Mouse (Mus musculus) hindbrain, embryonic 11.5 days (tissue): ENCODE measurements around the gene Lif. TPM values are rescaled to one million over a fixed set of nuclear protein-coding genes. Genes with fewer than 3 reads are reported as not detected.

Experiments
- ATAC-seq: fragments of 200-750 bp; cut with Nextera tagmentation; 2 replicates; pipeline ENCODE4 v1.8.0; 2017; ENCODE audit warnings: mild to moderate bottlenecking, moderate TSS enrichment, moderate library complexity; ENCODE audit not compliant: low FRiP score
- DNase-seq: peaks from one replicate; pipeline ENCODE4 v3.0.0-alpha.2; 2015; ENCODE audit warnings: low spot score
- H3K27ac ChIP-seq: fragments of 300-500 bp; sonication (generic); 2 replicates; pipeline ENCODE4 v1.5.1; 2014; ENCODE audit warnings: mild to moderate bottlenecking, low read depth, low read length
- H3K27me3 ChIP-seq: fragments of 300-500 bp; sonication (generic); 2 replicates; pipeline ENCODE4 v1.6.1; 2014; ENCODE audit warnings: mild to moderate bottlenecking, low read length, moderate library complexity, mixed read lengths; ENCODE audit not compliant: control insufficient read depth, insufficient read depth
- H3K36me3 ChIP-seq: fragments of 300-500 bp; sonication (generic); 2 replicates; pipeline ENCODE4 v1.6.1; 2014; ENCODE audit warnings: mild to moderate bottlenecking, low read length, moderate library complexity, mixed read lengths; ENCODE audit not compliant: control insufficient read depth, insufficient read depth
- H3K4me1 ChIP-seq: fragments of 300-500 bp; sonication (generic); replicated peaks from 2 replicates; pipeline ENCODE4 v1.6.1; 2014; ENCODE audit warnings: low read length, mixed read lengths; ENCODE audit not compliant: control insufficient read depth, insufficient read depth
- H3K4me2 ChIP-seq: fragments of 300-500 bp; sonication (generic); replicated peaks from 2 replicates; pipeline ENCODE4 v1.6.1; 2014; ENCODE audit warnings: mild to moderate bottlenecking, low read depth, low read length
- H3K4me3 ChIP-seq: fragments of 300-500 bp; sonication (generic); 2 replicates; pipeline ENCODE4 v1.5.1; 2014; ENCODE audit warnings: low read depth, low read length
- H3K9ac ChIP-seq: fragments of 300-500 bp; sonication (generic); 2 replicates; pipeline ENCODE4 v1.6.1; 2014; ENCODE audit warnings: low read depth, low read length
- H3K9me3 ChIP-seq: fragments of 300-500 bp; sonication (generic); 2 replicates; pipeline ENCODE4 v1.6.1; 2016; ENCODE audit warnings: low read length; ENCODE audit not compliant: control insufficient read depth
- WGBS: fragments of 180-500 bp; shearing (Covaris S2); extraction: QIAGEN DNeasy Blood & Tissue Kit; methylation state at CpG from one replicate; pipeline ENCODE4 v1.1.7; 2014; 5-methylcytosine and 5-hydroxymethylcytosine counted together
- polyA plus RNA-seq: library from polyadenylated mRNA; unstranded; fragments of >200 nt; fragmentation: Nextera tagmentation; extraction: Ambion mirVana; gene quantifications from 2 replicates; pipeline ENCODE4 v1.2.1, GENCODE M21; 2014

Gene Lif
- polyA plus RNA-seq, 1 experiment from 2014 or later, result not detected

GRCm38 (mm10) chr11:4276411-4276861, 19.1 kb downstream of the Lif start:
- H3K27me3 ChIP-seq, result no peaks in the 10 kb centered on the region
- WGBS, result 73% methylated on average over 11 of the region's 11 CpGs
- H3K27ac ChIP-seq, result no peak overlapping the region
- H3K36me3 ChIP-seq, result no peaks in the 10 kb centered on the region
- no peaks in the 10 kb centered on the region for H3K4me1 ChIP-seq
- no peak overlapping the region for H3K4me2 ChIP-seq
- no peaks in the 10 kb centered on the region for H3K9me3 ChIP-seq
- DNase-seq (no peak), ATAC-seq (no peak)
- no peak overlapping the region for H3K9ac ChIP-seq
- H3K4me3 ChIP-seq, result no peak overlapping the region

- Histone ChIP-seq H3K9me3 (no peaks in the 10 kb centered on the region), H3K4me2 (no peak overlapping the region), H3K4me3 (no peak overlapping the region), H3K36me3 (no peaks in the 10 kb centered on the region), H3K27me3 (no peaks in the 10 kb centered on the region), H3K4me1 (no peaks in the 10 kb centered on the region), H3K9ac (no peak overlapping the region), H3K27ac (no peak overlapping the region)
- DNase-seq (no peak), ATAC-seq (no peak)
- WGBS, result 58% methylated on average over 7 of the region's 7 CpGs
These were observed 22.6 kb downstream of the Lif start for GRCm38 (mm10) chr11:4279909-4280308.

GRCm38 (mm10) chr11:4281852-4282251, 24.5 kb downstream of the Lif start:
- no peak overlapping the region for H3K9ac ChIP-seq
- no peaks in the 10 kb centered on the region for H3K4me1 ChIP-seq
- H3K4me2 ChIP-seq, result no peak overlapping the region
- ATAC-seq, result no peak
- 90% methylated on average over 6 of the region's 6 CpGs for WGBS
- no peaks in the 10 kb centered on the region for H3K27me3 ChIP-seq
- H3K4me3 ChIP-seq, result no peak overlapping the region
- no peaks in the 10 kb centered on the region for H3K9me3 ChIP-seq
- no peak overlapping the region for H3K27ac ChIP-seq
- DNase-seq, result no peak
- H3K36me3 ChIP-seq, result no peaks in the 10 kb centered on the region

GRCm38 (mm10) chr11:4283627-4284026, 26.3 kb downstream of the Lif start:
- WGBS, result 13% methylated on average over 4 of the region's 4 CpGs
- ATAC-seq (no peak), DNase-seq (peak; percentile 45)
- no peak overlapping the region for H3K4me3 ChIP-seq
- H3K27me3 ChIP-seq, result no peaks in the 10 kb centered on the region
- no peaks in the 10 kb centered on the region for H3K4me1 ChIP-seq
- no peaks in the 10 kb centered on the region for H3K36me3 ChIP-seq
- H3K27ac ChIP-seq, result no peak overlapping the region
- no peak overlapping the region for H3K9ac ChIP-seq
- no peaks in the 10 kb centered on the region for H3K9me3 ChIP-seq
- H3K4me2 ChIP-seq, result no peak overlapping the region

- no peak for ATAC-seq
- 64% methylated on average over 3 of the region's 3 CpGs for WGBS
- DNase-seq, result no peak
These were observed 31.9 kb downstream of the Lif start for GRCm38 (mm10) chr11:4289280-4289679.

GRCm38 (mm10) chr11:4291639-4292038, 34.3 kb downstream of the Lif start:
- no peaks in the 10 kb centered on the region for H3K36me3 ChIP-seq
- 0 out of 2 replicates have a peak, but pooled peaks cover 2% of the 10 kb centered on the region for H3K4me1 ChIP-seq
- H3K4me3 ChIP-seq, result no peak overlapping the region
- no peaks in the 10 kb centered on the region for H3K9me3 ChIP-seq
- no peak overlapping the region for H3K27ac ChIP-seq
- WGBS, result 82% methylated on average over 6 of the region's 6 CpGs
- H3K27me3 ChIP-seq, result no peaks in the 10 kb centered on the region
- H3K9ac ChIP-seq, result no peak overlapping the region
- DNase-seq (no peak), ATAC-seq (no peak)
- no peak overlapping the region for H3K4me2 ChIP-seq

More at GRCm38 (mm10) chr11:4289280-4289679, 31.9 kb downstream of the Lif start:
- H3K4me1 ChIP-seq, result no peaks in the 10 kb centered on the region
- no peaks in the 10 kb centered on the region for H3K9me3 ChIP-seq
- no peaks in the 10 kb centered on the region for H3K36me3 ChIP-seq
- no peak overlapping the region for H3K9ac ChIP-seq
- H3K4me3 ChIP-seq, result no peak overlapping the region
- no peak overlapping the region for H3K4me2 ChIP-seq
- H3K27ac ChIP-seq, result no peak overlapping the region
- no peaks in the 10 kb centered on the region for H3K27me3 ChIP-seq

- Histone ChIP-seq H3K36me3 (no peaks in the 10 kb centered on the region), H3K27ac (no peak overlapping the region), H3K4me3 (no peak overlapping the region), H3K4me1 (0 out of 2 replicates have a peak, but pooled peaks cover 2% of the 10 kb centered on the region), H3K9me3 (no peaks in the 10 kb centered on the region), H3K9ac (no peak overlapping the region), H3K27me3 (no peaks in the 10 kb centered on the region), H3K4me2 (no peak overlapping the region)
- DNase-seq, result no peak
- no peak for ATAC-seq
- 89% methylated on average over 8 of the region's 8 CpGs for WGBS
These were observed 35.0 kb downstream of the Lif start for GRCm38 (mm10) chr11:4292224-4292887.

- H3K27ac ChIP-seq, result no peak overlapping the region
- ATAC-seq (no peak), DNase-seq (no peak)
- H3K4me3 ChIP-seq, result no peak overlapping the region
- 0 out of 2 replicates have a peak, but pooled peaks cover 2% of the 10 kb centered on the region for H3K4me1 ChIP-seq
- WGBS, result 89% methylated on average over 6 of the region's 6 CpGs
- no peaks in the 10 kb centered on the region for H3K27me3 ChIP-seq
- H3K9me3 ChIP-seq, result no peaks in the 10 kb centered on the region
- no peak overlapping the region for H3K4me2 ChIP-seq
- H3K36me3 ChIP-seq, result no peaks in the 10 kb centered on the region
- no peak overlapping the region for H3K9ac ChIP-seq
These were observed 35.5 kb downstream of the Lif start for GRCm38 (mm10) chr11:4292888-4293247.

GRCm38 (mm10) chr11:4293481-4293880, 36.1 kb downstream of the Lif start:
- H3K9ac ChIP-seq, result no peak overlapping the region
- H3K27me3 ChIP-seq, result no peaks in the 10 kb centered on the region
- 0 out of 2 replicates have a peak, but pooled peaks cover 2% of the 10 kb centered on the region for H3K4me1 ChIP-seq
- H3K4me2 ChIP-seq, result no peak overlapping the region
- ATAC-seq (no peak), DNase-seq (no peak)
- H3K9me3 ChIP-seq, result no peaks in the 10 kb centered on the region
- no peak overlapping the region for H3K4me3 ChIP-seq
- H3K36me3 ChIP-seq, result no peaks in the 10 kb centered on the region
- no peak overlapping the region for H3K27ac ChIP-seq
- WGBS, result 86% methylated on average over 4 of the region's 4 CpGs
